Mouse (Mus musculus): ENCODE results near the gene Fstl4.

GRCm38 (mm10) chr11:53132406-53133035, 368.1 kb downstream of the Fstl4 start:
- TF ChIP-seq EP300 (IDR thresholded peaks at IDR 0.05; ENCODE audit: low read depth) (no peak), CTCF (IDR thresholded peaks at IDR 0.05; ENCODE audit: low read depth) (no peak)

Data from liver, embryonic 14.5 days (tissue).